Mouse (Mus musculus) liver, embryonic 12.5 days (tissue): Measurements from ENCODE around the gene Nphp4. TPM values are rescaled to one million over a fixed set of nuclear protein-coding genes. Genes with fewer than 3 reads are reported as not detected.

Experiments used
- ATAC-seq: fragments of 200-750 bp; cut with Nextera tagmentation; 2 replicates; pipeline ENCODE4 v1.8.0; 2017; ENCODE audit warnings: moderate number of reproducible peaks, mild to moderate bottlenecking, moderate library complexity
- H3K27ac ChIP-seq: fragments of 300-500 bp; sonication (generic); 2 replicates; pipeline ENCODE4 v1.5.1; 2016; ENCODE audit warnings: mild to moderate bottlenecking
- H3K27me3 ChIP-seq: fragments of 300-500 bp; sonication (generic); replicated peaks from 2 replicates; pipeline ENCODE4 v1.6.1; 2016; ENCODE audit warnings: mild to moderate bottlenecking, moderate library complexity
- H3K36me3 ChIP-seq: fragments of 300-500 bp; sonication (generic); 2 replicates; pipeline ENCODE4 v1.6.1; 2016; ENCODE audit warnings: mild to moderate bottlenecking, moderate library complexity
- H3K4me1 ChIP-seq: fragments of 300-500 bp; sonication (generic); 2 replicates; pipeline ENCODE4 v1.6.1; 2016
- H3K4me2 ChIP-seq: fragments of 300-500 bp; sonication (generic); 2 replicates; pipeline ENCODE4 v1.6.1; 2016; ENCODE audit warnings: mild to moderate bottlenecking, moderate library complexity
- H3K4me3 ChIP-seq: fragments of 300-500 bp; sonication (generic); 2 replicates; pipeline ENCODE4 v1.5.1; 2016; ENCODE audit warnings: mild to moderate bottlenecking, moderate library complexity
- H3K9ac ChIP-seq: fragments of 300-500 bp; sonication (generic); 2 replicates; pipeline ENCODE4 v1.6.1; 2016; ENCODE audit warnings: mild to moderate bottlenecking, moderate library complexity
- H3K9me3 ChIP-seq: fragments of 300-500 bp; sonication (generic); replicated peaks from 2 replicates; pipeline ENCODE4 v1.6.1; 2016; ENCODE audit warnings: mild to moderate bottlenecking, moderate library complexity
- WGBS: fragments of 180-500 bp; shearing (Covaris S2); methylation state at CpG from one replicate; pipeline ENCODE4 v1.1.7; 2016; ENCODE audit not compliant: insufficient replicate concordance; 5-methylcytosine and 5-hydroxymethylcytosine counted together
- polyA plus RNA-seq: library from polyadenylated mRNA; unstranded; fragments of >200 nt; fragmentation: Nextera tagmentation; extraction: Ambion mirVana; gene quantifications from 2 replicates; pipeline ENCODE4 v1.2.1, GENCODE M21; 2016

Nphp4 gene
- polyA plus RNA-seq, 1 experiment from 2014 or later, result 0.39 TPM

DNA sequence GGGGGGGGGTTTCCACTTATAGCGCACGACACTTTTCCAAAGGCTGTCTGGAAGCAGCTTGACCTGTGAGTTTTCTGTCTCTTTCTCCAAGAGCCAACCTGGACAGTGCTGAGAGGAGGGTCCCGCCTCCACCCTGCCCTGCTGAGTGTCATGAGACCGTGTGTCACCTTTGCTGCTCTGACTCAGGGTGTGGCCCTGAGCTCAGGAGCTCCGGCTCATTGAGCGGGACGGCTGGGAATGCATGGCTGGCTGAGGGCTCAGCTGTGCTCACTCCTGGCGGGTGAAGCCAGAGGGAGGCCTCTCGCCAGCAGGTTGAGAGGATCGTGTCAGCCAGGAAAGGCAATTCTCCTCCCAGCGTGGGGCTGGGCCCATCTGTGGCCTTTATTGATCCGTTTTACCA lies 97.8 kb downstream of the Nphp4 start:
- Histone ChIP-seq H3K9me3 (no peaks in the 10 kb centered on the region), H3K36me3 (no peaks in the 10 kb centered on the region), H3K27ac (no peak overlapping the region), H3K4me3 (no peak overlapping the region), H3K4me2 (no peak overlapping the region), H3K27me3 (no peaks in the 10 kb centered on the region; the same call in 1 of the 2 replicates), H3K9ac (no peak overlapping the region), H3K4me1 (no peaks in the 10 kb centered on the region)
- WGBS, result 59% methylated on average over 12 of the region's 12 CpGs
- no peak for ATAC-seq

GRCm38 (mm10) chr4:152576826-152577225 lies 100.3 kb downstream of the Nphp4 start:
- Histone ChIP-seq H3K27me3 (no peaks in the 10 kb centered on the region; the same call in 1 of the 2 replicates), H3K9me3 (no peaks in the 10 kb centered on the region), H3K27ac (no peak overlapping the region), H3K4me1 (no peaks in the 10 kb centered on the region), H3K4me2 (no peak overlapping the region), H3K36me3 (no peaks in the 10 kb centered on the region), H3K9ac (no peak overlapping the region), H3K4me3 (no peak overlapping the region)
- 71% methylated on average over 4 of the region's 4 CpGs for WGBS
- no peak for ATAC-seq

DNA sequence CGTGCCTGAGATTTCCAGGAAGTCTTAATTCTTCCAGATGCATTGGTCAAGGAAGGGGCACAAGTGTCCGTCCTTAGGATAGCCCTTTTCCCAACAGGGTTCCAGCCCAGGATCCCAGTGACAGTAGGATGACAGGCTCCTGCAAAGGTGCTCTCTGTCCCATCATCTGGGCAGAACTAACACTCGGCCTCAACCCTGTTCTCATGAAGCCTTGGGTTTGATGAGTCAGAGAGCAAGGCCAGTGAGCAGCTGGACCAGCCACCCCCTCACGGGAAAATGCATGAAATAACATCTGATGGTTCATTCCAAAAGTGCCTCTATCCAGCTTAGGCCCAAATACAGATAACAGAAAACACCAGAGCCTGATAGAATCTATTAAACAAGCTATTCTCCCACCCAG lies 103.5 kb downstream of the Nphp4 start:
- WGBS, result 55% methylated on average over 4 of the region's 4 CpGs
- no peaks in the 10 kb centered on the region for H3K9me3 ChIP-seq
- ATAC-seq, result no peak

GRCm38 (mm10) chr4:152582206-152582605 lies 105.7 kb downstream of the Nphp4 start:
- no peaks in the 10 kb centered on the region for H3K36me3 ChIP-seq
- no peak overlapping the region for H3K4me3 ChIP-seq
- no peak overlapping the region for H3K4me2 ChIP-seq
- H3K27me3 ChIP-seq, result no peaks in the 10 kb centered on the region
- no peak overlapping the region for H3K9ac ChIP-seq
- 25% methylated on average over 6 of the region's 6 CpGs for WGBS
- no peaks in the 10 kb centered on the region for H3K4me1 ChIP-seq
- no peak overlapping the region for H3K27ac ChIP-seq
- no peak for ATAC-seq
- no peaks in the 10 kb centered on the region for H3K9me3 ChIP-seq

More for the DNA sequence above, 103.5 kb downstream of the Nphp4 start:
- H3K4me2 ChIP-seq, result no peak overlapping the region
- H3K27me3 ChIP-seq, result no peaks in the 10 kb centered on the region
- H3K9ac ChIP-seq, result no peak overlapping the region
- H3K4me1 ChIP-seq, result no peaks in the 10 kb centered on the region
- H3K4me3 ChIP-seq, result no peak overlapping the region
- no peaks in the 10 kb centered on the region for H3K36me3 ChIP-seq
- H3K27ac ChIP-seq, result no peak overlapping the region

DNA sequence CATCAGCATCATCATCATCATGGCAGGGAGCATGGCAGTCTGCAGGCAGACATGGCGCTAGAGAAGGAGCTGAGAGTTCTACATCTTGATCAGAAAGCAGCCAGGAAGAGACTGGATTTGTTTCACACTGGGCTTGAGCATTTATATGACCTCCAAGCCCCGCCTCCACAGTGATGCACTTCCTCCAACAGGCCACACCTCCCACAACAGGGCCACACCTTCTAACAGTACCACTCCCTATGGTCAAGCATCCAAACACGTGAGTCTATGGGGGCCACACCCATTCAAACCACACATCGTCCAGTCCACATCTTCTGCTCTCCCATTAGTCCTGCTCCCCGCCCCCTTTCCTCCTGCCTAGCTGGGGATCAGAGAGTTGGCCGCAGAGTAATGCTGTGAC lies 107.1 kb downstream of the Nphp4 start:
- no peak for ATAC-seq
- Histone ChIP-seq H3K4me3 (no peak overlapping the region), H3K27me3 (no peaks in the 10 kb centered on the region), H3K4me2 (no peak overlapping the region), H3K27ac (no peak overlapping the region), H3K9me3 (no peaks in the 10 kb centered on the region), H3K4me1 (no peaks in the 10 kb centered on the region), H3K36me3 (no peaks in the 10 kb centered on the region), H3K9ac (no peak overlapping the region)
- WGBS, result 53% methylated on average over 6 of the region's 6 CpGs

- ATAC-seq, result no peak
- Histone ChIP-seq H3K9me3 (no peaks in the 10 kb centered on the region), H3K36me3 (no peaks in the 10 kb centered on the region), H3K9ac (no peak overlapping the region), H3K27me3 (no peaks in the 10 kb centered on the region), H3K27ac (no peak overlapping the region), H3K4me2 (no peak overlapping the region), H3K4me1 (no peaks in the 10 kb centered on the region), H3K4me3 (no peak overlapping the region)
- WGBS, result 77% methylated on average over 15 of the region's 15 CpGs
These were observed 109.0 kb downstream of the Nphp4 start for GRCm38 (mm10) chr4:152585526-152585925.

DNA sequence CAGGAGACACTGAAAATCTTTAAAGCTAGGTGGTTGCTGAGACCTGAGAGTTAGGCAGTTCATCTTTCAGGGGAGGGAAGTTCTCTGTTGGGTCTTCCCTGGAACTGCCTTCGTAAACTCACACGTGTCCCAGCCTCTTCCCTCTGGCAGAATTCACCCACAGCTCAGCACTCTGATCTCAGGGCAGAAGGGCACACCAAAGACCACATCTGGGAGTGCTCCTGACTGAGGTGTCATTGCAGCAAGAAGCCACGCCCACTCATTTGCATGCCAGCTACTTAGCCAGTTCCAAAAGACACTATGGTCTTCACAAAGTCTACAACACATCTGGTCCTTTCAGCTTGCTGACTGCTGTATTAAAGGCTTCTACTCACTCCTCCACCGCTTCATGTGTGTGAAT lies 109.7 kb downstream of the Nphp4 start:
- no peaks in the 10 kb centered on the region for H3K36me3 ChIP-seq
- no peaks in the 10 kb centered on the region for H3K4me1 ChIP-seq
- no peak overlapping the region for H3K9ac ChIP-seq
- H3K27ac ChIP-seq, result no peak overlapping the region
- no peaks in the 10 kb centered on the region for H3K9me3 ChIP-seq
- H3K27me3 ChIP-seq, result no peaks in the 10 kb centered on the region
- 37% methylated on average over 4 of the region's 4 CpGs for WGBS
- H3K4me2 ChIP-seq, result no peak overlapping the region
- no peak for ATAC-seq
- H3K4me3 ChIP-seq, result no peak overlapping the region

GRCm38 (mm10) chr4:152604285-152604684 lies 127.8 kb downstream of the Nphp4 start:
- 70% methylated on average over 5 of the region's 5 CpGs for WGBS
- no peak overlapping the region for H3K4me3 ChIP-seq
- H3K36me3 ChIP-seq, result no peaks in the 10 kb centered on the region
- H3K4me1 ChIP-seq, result no peaks in the 10 kb centered on the region
- no peak overlapping the region for H3K27ac ChIP-seq
- H3K9me3 ChIP-seq, result peaks cover 6% of the 10 kb centered on the region; the same call in 1 of the 2 replicates
- H3K9ac ChIP-seq, result no peak overlapping the region
- no peaks in the 10 kb centered on the region for H3K27me3 ChIP-seq
- ATAC-seq, result no peak
- no peak overlapping the region for H3K4me2 ChIP-seq

- WGBS, result 54% methylated on average over 2 of the region's 2 CpGs
- Histone ChIP-seq H3K27ac (no peak overlapping the region), H3K9ac (no peak overlapping the region), H3K4me1 (no peaks in the 10 kb centered on the region), H3K4me2 (no peak overlapping the region), H3K9me3 (peaks cover 10% of the 10 kb centered on the region; the same call in 1 of the 2 replicates), H3K27me3 (no peaks in the 10 kb centered on the region), H3K36me3 (no peaks in the 10 kb centered on the region), H3K4me3 (no peak overlapping the region)
- no peak for ATAC-seq
These were observed 132.7 kb downstream of the Nphp4 start for GRCm38 (mm10) chr4:152609196-152609595.

GRCm38 (mm10) chr4:152610026-152610425 lies 133.5 kb downstream of the Nphp4 start:
- Histone ChIP-seq H3K27me3 (no peaks in the 10 kb centered on the region), H3K4me2 (no peak overlapping the region), H3K9me3 (peaks cover 12% of the 10 kb centered on the region; the same call in 1 of the 2 replicates), H3K36me3 (no peaks in the 10 kb centered on the region), H3K9ac (no peak overlapping the region), H3K27ac (no peak overlapping the region), H3K4me1 (no peaks in the 10 kb centered on the region), H3K4me3 (no peak overlapping the region)
- no peak for ATAC-seq
- 65% methylated on average over 9 of the region's 9 CpGs for WGBS

Other genes with a start within 250 kb of the Nphp4 start
- 2.1 and 2.4 TPM in 2 replicates for gene Gpr153, start 202.5 kb upstream of the Nphp4 start, polyA plus RNA-seq
- gene Hes3, start 185.0 kb upstream of the Nphp4 start, polyA plus RNA-seq, result not detected in 2 replicates
- 11.8 and 14.4 TPM in 2 replicates for gene Icmt, start 179.5 kb upstream of the Nphp4 start, polyA plus RNA-seq
- 0.26 and 0.42 TPM in 2 replicates for gene Rnf207, start 157.7 kb upstream of the Nphp4 start, polyA plus RNA-seq
- gene Rpl22, start 151.0 kb upstream of the Nphp4 start, polyA plus RNA-seq, result 385 and 404 TPM in 2 replicates
- gene Chd5, start 138.1 kb upstream of the Nphp4 start, polyA plus RNA-seq, result 0.01 and 0.02 TPM in 2 replicates
- 8.3 and 9.3 TPM in 2 replicates for gene Kcnab2, start 1.2 kb downstream of the Nphp4 start, polyA plus RNA-seq